Mouse (Mus musculus) CD8-positive naive resting alpha-beta T cell, adult 2 months (primary cell): ENCODE results near the gene Chchd6.

Source experiments
- DNase-seq, 2 experiments: peaks; one replicate each; pipeline ENCODE4 v3.0.0; 2022; ENCODE audit warnings: low read depth in 2 of 2, low spot score in 2 of 2

Gene Chchd6

DNA sequence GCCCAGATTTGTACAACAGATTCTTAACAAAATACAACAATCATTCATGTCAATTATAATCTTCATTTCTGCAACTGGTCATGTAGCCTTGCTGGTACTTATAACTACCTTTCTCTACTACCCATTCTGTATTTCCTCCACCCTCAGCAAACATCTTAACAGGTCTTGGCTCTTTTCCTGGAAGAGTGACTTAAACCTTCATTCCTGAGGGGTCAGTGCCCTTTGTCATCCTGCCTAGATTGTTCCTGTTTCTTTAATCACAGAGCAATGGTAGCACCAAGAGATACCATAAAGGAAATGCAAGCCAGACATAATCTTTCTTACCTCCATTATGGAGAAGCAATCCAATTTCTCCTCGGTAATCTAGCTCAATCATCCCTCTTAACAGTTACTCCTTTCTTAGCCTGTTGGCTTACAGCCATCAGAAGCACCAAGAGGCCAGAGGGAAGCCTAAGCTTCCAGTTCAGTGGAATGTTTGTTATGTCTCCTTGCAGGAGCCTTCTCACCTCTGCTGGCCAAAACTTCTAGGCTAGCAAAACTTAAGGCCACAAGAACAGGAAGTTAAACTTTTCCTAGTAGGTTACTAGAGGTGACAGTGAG is 59.7 kb downstream of the Chchd6 start:
- no peak for DNase-seq

DNA sequence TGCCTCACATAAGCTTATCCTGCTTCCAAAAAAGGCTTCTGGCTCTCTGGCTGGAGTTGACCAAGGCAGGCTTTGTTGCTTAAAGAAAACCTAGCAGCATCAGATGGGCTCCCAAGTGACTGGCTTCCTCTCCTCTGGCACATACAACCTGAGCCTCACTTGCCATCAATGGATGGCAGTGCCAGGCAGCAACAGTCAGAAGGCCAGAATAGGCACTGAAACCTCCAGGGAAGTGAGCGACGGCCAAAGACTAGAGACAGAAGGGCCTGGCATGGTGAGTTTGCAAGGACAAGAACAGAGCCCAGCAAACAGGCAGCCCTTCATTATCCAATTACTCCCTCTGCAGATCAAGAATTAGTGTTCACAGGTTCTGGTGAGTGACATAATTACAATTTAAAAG is 70.7 kb downstream of the Chchd6 start:
- DNase-seq: no peak

DNA sequence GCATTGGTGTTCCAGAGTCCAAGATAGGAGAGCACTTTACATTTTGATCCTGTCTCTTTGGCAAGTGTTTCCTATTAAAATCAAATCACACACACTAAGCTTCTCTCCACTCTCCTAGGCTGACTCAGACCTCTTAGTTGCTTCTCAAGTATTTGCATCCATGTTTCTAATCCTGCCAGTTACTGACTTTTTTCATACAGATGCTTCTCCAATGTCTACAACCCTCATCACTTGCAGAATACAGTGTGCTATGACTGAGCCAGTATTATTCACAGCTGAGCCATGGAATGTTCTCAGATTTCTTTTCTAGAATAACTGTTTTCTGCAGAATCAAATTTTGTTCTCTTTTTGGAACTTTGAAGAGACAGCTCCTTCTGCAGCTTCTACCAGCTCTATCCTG is 85.3 kb downstream of the Chchd6 start:
- no peak for DNase-seq

DNA sequence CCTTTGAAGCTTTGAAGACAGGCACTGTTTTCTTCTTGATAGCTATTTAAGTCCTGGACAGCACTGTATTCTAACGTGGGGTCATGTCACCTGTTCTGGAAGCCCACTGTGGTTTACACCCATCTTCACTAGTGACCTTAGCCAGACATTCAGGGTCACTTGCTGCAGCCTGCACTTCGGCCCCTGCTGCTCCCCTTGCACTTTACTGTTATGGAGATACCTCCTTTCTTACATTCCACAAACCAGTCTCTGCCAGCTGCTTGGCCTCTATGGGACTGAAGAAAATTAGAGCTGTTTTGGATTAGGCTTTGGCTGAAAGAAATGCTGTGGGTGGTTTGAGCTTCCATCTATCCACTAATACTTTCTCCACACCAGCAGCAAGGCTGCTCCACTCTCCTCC is 86.7 kb downstream of the Chchd6 start:
- DNase-seq: no peak

DNA sequence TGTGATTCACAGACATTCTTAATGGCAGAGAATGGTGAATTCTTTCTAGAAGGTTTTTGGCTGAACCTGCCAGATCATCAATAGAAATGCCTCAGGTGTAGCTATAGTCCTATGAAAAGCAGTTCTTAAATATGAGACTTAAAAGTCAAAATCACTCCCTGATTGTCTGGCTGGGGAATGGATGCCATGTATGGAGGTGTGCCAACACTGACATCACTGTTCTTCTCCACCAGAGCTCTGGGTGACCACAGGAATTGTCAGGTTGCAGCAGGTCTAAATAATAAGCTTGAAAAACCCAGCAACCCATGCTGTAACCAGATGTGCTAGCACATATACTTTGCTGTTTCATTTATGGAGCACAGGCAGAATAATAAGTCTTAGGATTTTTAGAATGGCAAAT is 87.2 kb downstream of the Chchd6 start:
- no peak for DNase-seq

DNA sequence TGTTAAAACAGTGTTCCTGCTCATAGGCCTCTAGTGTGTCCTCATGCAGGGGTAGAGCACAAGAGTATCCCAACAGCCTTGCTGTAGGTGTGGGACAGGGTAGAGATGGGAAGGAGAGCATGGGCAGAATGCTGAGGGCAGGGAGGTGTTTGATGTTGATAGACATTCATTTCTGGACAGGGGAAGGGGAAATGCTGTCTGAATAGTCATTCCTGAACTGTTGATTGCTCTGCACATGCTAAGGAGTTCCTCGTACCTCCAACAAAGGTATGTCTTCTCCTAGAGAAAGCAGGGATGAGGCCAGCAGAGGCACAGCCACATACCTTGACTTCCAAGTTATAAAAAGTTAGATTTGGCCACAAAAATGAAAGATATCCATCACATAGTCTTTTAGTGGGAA is 95.5 kb downstream of the Chchd6 start:
- no peak for DNase-seq

DNA sequence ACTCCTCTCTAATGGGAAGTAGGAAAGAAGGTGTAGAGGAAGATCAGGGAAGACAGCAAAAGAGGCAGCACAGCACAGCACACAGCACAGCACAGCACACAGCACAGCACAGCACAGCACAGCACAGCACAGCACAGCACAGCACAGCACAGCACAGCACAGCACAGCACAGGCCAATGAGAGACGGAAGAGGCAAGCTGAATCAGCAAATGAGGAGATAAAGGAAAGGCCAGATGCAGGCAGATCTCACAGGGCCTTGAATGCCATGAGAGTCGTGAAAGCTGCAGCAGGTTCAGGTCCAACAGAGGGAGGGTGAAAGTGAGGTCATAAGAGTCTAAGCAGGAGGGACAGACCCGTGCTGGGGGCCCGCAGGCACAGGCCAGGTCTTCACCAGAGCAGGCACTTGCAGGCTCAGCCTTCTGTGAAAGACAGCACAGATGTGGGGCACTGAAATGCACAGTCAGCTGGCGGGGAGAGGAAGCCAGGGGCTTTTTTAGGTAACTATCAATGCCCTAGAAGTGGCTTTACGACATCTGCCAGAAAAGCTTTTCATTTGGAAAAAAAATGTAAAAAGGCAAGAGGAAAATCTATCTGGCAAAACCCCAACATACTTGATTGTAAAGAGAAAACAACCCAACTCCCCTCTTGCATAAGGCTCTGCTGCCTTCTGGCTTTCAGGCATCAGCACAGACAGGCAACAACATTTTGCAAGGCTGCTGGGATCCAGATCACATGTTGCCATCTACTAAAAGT is 96.5 kb downstream of the Chchd6 start:
- DNase-seq: no peak

DNA sequence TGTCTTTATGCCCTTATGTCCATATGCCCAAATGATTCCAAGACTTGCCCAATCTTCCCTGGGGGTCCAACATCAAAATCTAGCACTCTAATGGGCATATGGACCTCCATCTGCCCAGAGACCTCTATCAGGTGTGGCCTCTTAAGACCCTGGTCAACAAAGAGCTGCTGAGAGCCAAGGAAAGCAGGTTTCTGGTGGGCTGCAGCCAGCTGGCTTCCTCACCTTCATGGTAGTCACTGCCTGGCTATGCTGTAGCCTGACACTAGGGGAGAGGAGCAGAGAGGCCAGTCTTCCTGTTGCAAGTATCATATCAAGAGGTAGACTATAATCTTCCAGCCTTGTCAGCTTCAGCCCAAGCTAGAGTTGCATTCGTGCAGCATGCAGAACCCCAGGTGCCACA is 98.5 kb downstream of the Chchd6 start:
- DNase-seq: no peak

DNA sequence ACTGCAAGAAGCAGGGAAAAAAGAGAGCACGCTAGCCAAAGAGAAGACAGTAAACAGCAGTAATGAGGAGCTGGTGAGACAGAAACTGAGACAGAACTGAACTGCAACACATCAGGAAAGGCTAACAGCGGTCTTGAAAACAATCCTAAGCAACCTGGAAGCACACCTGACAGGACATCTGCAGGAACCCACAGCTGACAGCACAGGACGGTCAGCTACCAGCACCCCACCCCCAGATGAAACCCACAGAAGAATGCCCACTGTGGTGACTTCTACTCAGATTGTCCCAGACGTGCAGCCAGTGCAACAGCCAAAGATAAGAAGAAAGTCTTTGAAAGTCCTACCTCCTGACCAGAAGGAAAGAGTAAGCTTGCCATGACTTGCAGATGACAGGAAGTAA is 103.1 kb downstream of the Chchd6 start:
- DNase-seq: no peak

DNA sequence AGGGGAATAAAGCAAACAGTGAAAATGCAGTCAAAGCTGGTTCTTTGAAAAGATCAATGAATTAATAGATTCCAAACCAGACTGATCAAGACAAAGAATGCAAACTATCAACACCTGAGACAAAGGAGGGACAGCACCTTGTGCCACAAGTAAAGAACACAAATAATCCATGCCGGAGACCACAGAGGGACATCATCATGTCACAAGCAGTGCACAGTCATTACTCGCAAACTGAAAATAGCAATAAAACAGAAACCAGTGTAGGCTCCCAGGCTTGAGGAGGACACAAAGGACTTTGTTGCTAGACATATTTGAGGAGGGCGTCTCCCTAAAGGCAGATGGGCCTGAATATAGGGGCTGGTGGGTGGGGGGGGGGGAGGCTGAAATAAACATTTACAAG is 105.1 kb downstream of the Chchd6 start:
- DNase-seq: no peak

DNA sequence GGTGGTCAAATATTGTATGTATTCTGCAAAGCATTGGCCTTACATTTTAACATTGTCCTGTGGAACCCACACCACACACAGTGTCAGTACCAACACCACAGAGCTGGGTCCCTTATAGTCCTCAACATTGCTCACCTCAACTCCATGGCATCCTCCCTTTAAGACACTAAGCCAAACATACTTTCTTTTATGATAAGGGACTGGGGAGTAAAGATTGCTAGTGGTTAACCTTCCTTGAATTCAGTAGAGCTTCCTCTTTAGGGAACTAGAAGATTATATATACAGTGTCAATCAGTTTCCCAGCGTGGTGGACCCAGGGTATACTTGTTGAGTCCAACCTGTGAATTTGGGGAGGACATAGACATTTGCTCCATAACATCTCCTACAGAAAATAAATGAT is 105.9 kb downstream of the Chchd6 start:
- no peak for DNase-seq

DNA sequence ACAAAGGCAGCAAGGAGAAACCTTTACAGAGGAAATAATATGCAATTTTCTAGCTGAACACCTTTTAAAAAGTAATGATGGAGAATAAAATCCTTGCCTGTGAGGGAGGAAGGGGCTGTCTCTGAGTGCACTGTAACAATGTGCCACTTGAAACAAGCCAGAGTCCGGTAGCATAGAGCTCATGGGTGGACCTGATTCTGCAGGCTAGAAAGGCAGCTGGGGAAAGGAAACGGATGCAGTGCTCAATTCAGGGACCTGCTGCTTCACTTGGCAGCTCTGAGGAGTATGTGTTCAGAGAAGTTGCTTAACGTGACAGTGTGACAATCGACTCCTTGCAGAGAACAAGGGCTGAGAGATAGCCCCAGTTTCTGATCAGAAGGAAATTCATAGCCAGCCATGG is 109.4 kb downstream of the Chchd6 start:
- no peak for DNase-seq

DNA sequence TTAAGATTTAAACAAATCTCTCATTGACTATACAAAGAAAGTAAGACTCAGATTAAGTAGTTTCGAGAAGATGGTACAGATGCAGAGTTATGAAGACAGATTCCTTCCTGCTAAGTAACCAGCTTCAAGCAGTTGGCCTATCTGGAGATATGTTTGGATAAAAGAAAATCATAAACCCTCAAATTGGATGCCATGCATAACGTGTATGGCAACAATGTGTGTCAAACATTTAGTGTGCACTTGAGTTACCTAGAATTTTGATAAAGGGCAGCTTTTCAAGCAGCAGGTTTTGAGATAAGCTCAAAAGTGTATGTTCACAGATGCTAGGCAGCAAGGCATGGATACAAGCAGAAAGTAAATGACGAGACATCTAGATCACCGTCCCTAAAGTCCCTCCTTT is 114.3 kb downstream of the Chchd6 start:
- no peak for DNase-seq

DNA sequence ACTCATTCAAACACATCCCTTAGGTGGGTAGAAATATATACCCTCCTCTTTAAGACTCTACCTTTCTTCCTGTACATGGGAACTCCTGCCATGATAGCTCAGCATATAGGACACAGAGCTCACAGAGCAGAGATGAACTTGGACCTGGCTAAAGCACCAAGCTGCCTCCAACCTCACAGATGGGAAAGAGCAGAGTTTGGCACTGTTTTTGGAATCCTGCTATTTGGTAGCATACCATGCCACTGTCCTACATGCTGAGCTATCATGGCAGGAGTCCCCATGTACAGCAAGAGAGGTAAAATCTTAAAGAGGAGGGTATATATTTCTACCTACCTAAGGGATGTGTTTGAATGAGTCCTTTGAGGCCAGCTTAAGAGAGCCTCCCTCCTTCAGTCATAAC is 127.5 kb downstream of the Chchd6 start:
- no peak for DNase-seq

DNA sequence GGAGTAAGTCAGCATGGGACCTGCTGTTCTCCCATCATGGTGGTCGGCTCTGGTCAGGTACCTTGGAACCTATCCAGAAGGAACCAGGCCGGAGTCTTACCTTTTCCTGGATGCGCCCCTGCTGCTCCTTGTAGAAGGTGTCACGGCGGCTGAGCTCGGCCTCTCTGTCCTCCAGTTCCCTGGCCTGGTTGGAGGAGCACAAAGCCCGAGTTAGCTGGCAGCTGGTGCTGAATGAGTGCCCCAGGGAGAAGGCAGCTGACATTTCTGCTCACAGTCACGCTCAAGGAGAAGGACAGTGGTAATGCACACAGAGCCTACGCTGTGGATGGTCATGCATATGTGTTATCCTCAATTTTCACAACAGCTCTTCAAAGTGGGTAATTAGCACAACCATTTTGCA is 128.2 kb downstream of the Chchd6 start:
- DNase-seq: no peak

DNA sequence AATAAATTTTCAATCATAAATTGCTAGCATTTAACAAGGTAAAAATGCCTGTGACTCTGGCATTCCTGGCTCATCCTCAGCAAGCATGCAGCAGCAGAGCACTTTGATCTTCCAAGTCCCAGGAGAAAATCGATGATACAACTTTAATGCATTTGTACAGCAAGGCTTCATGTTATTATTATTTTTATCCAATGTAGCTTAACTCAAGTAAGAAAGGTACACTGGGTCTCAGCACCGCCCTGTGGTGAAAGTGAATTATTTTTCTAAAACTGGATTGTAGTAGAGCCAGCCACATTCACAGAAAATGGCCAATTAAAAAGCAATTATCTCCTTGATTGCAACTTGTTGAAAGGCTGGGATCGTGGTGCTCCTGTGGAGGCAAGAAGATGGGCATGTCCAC is 128.6 kb downstream of the Chchd6 start:
- no peak for DNase-seq

DNA sequence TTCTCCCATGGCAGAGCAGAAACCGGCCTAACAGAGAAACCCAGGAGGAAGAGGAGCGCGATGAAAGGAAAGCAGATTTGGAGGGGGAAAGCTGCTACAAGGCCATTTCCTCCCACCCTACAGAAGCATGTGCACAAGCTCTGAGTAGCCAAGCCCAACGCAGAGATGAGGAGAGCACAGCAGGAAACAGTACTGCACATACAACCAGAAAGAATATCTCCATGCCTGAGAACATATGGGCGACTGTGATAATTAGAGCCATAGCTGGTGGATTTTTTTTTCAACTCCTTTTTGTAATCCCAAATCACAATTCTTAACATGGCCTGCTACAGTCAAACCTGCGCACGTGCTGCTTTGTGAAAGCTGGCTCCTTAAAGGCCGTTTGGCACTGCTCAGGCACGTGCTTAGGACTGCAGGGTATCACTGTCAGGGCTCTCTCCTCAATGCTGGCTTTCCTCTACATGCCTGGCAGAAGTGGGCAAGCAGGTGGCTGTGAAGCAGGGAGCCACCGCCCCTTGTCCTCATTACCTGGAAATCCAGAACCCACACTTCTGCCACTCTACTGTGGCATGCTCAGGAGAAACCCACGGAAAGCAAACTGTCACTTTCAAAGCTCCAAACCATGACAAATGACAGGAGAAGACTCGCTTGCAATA is 129.3 kb downstream of the Chchd6 start:
- DNase-seq: no peak

DNA sequence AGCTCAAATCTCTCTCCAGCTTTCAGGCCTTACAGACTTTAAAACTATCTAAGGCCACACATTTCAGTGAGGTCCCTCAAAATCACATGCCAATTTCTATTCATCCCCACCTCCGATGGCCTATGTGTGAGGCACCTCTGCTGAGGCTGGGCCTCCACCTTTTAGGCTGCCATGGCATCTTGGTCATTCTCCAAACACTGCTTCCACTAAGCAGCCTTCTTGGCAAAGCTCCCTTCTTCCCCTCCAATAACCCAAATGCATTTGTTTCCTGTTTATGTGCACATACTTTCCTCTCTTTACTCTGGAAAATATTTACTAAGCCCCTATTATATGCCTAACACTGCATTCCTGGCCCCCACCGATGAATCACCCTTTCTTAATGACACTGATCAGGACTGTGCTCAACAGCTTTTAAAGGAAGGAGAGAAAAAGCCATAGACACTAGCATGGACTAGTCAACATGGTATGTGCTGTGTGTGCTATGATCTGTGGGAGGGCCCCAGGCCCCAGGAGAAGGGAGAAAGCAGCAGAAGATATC is 133.2 kb downstream of the Chchd6 start:
- DNase-seq: no peak

DNA sequence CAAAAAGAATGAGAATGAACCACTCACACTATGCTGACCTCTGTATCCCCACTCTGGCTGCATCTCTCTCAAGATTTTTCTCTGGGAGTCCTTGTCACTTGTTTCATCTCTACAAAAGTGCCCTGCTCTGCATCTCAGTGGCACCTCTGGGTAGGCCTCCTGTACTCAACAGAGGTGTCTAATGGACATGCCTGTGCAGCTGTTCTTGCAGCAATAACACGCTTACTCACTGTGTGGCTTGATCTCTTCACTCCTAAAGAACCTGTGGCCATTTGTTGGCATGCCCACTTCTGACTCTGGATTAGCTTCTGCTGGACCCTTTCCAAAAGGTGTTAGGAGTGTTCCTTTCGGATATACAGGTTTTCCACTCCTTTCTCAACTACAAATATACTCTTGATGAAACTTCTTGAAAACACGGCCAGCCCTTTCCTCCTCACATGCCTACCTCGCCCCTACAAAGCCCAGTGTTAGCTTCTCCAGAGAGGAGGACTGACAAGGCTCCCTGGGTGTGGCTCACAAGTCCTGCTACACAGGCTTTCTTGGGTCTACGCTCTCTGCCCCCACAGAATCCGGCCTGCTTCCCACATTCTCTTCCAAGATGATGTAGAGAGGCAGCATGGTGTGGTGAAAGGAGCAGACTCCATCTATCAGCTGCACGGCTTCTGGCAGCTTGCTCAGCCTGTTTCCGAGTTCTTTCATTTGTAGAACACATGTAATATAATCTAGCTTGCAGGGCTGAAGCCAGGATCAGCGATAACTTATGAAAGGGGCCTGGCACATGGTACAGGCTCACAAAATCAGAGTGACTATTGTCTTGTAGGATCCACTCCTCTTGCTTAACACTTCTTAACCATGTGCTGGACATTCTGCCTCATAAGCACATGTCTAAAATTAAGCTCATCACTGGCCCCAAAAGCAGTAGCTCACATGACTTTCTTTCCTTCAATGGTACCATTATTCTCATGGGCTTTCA is 133.9 kb downstream of the Chchd6 start:
- no peak for DNase-seq

DNA sequence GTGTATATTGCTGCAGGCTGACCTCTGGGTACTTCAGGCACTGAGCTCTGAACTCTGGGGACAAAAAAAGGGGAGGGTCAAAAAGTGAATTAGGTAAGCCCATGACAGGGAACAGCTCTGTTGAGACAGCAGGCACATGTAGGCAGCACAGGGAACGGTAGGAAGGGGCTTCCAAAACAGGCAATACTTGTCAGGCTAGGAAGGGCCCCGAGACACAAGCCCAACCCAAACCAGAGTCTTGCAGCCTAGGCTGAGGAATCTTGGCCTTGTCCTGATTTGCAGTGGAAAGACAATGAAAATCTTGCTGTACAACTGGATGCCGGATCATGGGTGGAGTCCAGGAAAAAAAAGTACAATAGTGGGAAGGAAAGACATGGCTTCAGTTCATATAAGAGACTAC is 135.8 kb downstream of the Chchd6 start:
- no peak for DNase-seq

DNA sequence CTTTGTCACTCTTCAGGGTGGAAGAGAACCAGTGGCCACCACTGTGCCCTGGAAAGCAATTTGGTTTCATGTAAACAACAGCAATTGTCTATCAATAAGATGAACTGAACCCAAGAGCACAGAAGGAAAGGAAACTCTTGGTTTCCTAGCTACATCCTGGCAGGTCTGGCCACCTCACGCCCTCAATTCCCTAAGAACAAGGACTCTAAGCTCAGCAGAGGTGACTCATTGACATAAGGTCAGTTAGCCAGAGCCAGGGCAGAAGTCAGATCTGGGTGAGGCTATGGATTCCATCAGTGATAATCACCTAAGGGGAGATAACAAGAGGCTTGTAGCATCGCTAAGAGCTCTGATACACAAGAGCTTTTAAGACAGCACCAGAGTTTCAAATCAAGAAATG is 137.9 kb downstream of the Chchd6 start:
- DNase-seq: no peak
